Mouse (Mus musculus) hindbrain, embryonic 16.5 days (tissue): ENCODE results near the gene Tnpo2. TPM values are rescaled to one million over a fixed set of nuclear protein-coding genes. Genes with fewer than 3 reads are reported as not detected.
"Not testable (repeated sequence)": the region's sequence is repeated elsewhere in the genome, so short reads cannot be mapped to it uniquely, and the experiment has no call there.

Experiments
- ATAC-seq: fragments of 200-750 bp; cut with Nextera tagmentation; 2 replicates; pipeline ENCODE4 v1.8.0; 2017; ENCODE audit warnings: moderate TSS enrichment, moderate library complexity
- H3K27ac ChIP-seq: fragments of 300-500 bp; sonication (generic); 2 replicates; pipeline ENCODE4 v1.5.1; 2014; ENCODE audit warnings: low read depth, mild to moderate bottlenecking, control low read depth, low read length, moderate library complexity
- H3K27me3 ChIP-seq: fragments of 300-500 bp; sonication (generic); replicated peaks from 2 replicates; pipeline ENCODE4 v1.6.1; 2014; ENCODE audit warnings: low read length; ENCODE audit not compliant: control insufficient read depth, insufficient read depth
- H3K36me3 ChIP-seq: fragments of 300-500 bp; sonication (generic); 2 replicates; pipeline ENCODE4 v1.6.1; 2014; ENCODE audit warnings: mild to moderate bottlenecking, low read length, moderate library complexity, mixed read lengths; ENCODE audit not compliant: control insufficient read depth, insufficient read depth
- H3K4me1 ChIP-seq: fragments of 300-500 bp; sonication (generic); 2 replicates; pipeline ENCODE4 v1.6.1; 2014; ENCODE audit warnings: low read depth, low read length; ENCODE audit not compliant: control insufficient read depth, insufficient read depth
- H3K4me2 ChIP-seq: fragments of 300-500 bp; sonication (generic); 2 replicates; pipeline ENCODE4 v1.6.1; 2014; ENCODE audit warnings: mild to moderate bottlenecking, low read length, control low read depth, moderate library complexity
- H3K4me3 ChIP-seq: fragments of 300-500 bp; sonication (generic); 2 replicates; pipeline ENCODE4 v1.5.1; 2014; ENCODE audit warnings: mild to moderate bottlenecking, low read length, control low read depth, moderate library complexity
- H3K9ac ChIP-seq: fragments of 300-500 bp; sonication (generic); 2 replicates; pipeline ENCODE4 v1.6.1; 2014; ENCODE audit warnings: low read depth, mild to moderate bottlenecking, control low read depth, low read length, moderate library complexity
- H3K9me3 ChIP-seq: fragments of 300-500 bp; sonication (generic); 2 replicates; pipeline ENCODE4 v1.6.1; 2014; ENCODE audit warnings: mild to moderate bottlenecking, low read length, moderate library complexity; ENCODE audit not compliant: control insufficient read depth
- WGBS: fragments of 180-500 bp; shearing (Covaris S2); extraction: QIAGEN DNeasy Blood & Tissue Kit; methylation state at CpG from one replicate; pipeline ENCODE4 v1.1.7; 2014; 5-methylcytosine and 5-hydroxymethylcytosine counted together
- polyA plus RNA-seq: library from polyadenylated mRNA; unstranded; fragments of >200 nt; fragmentation: Nextera tagmentation; extraction: Ambion mirVana; gene quantifications from 2 replicates; pipeline ENCODE4 v1.2.1, GENCODE M21; 2015

Tnpo2 gene
- polyA plus RNA-seq, 1 experiment from 2014 or later: 62.7 TPM

DNA sequence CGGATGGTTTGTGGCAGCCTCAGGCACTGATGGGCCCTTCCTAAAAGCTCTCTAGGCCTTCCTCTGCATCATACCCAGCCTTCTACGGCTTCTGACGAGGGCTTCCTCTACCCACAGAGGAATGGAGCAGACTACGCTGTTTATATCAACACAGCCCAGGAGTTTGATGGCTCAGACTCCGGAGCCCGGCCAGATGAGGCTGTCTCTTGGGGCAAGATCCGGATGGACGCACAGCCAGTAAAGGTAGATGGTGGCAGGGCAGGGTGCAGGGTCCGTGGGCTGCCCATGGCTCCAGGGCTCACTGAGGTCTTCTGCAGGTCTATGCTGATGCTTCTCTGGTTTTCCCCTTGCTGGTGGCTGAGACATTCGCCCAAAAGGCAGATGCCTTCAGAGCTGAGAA lies 37.9 kb downstream of the Tnpo2 start:
- no peak overlapping the region for H3K4me2 ChIP-seq
- H3K9me3 ChIP-seq: no peaks in the 10 kb centered on the region
- peaks cover 19% of the 10 kb centered on the region for H3K4me1 ChIP-seq
- no peak for ATAC-seq
- WGBS: 92% methylated on average over 10 of the region's 10 CpGs
- H3K36me3 ChIP-seq: peaks cover 19% of the 10 kb centered on the region; the same call in 1 of the 2 replicates
- no peaks in the 10 kb centered on the region for H3K27me3 ChIP-seq
- no peak overlapping the region for H3K9ac ChIP-seq
- H3K27ac ChIP-seq: no peak overlapping the region
- no peak overlapping the region for H3K4me3 ChIP-seq

DNA sequence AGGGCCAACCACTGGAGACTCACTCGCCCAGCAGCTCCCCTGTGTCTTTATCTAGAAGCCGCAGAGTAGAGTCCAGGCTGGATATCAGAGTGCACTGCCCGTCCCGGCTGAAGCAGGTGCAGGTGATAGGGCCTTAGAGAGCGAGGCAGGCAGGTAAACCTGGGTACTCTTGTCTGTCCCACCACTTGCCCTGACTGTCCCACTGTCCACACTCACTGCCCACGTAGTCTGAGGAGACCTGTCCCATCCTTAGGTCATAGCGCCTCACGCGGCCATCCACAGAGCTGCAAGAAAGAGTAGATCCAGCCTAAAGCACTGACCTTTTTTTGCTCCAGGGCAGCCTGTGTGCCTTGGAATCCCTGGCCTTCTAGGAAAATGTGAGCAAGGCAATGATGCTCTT lies 39.3 kb downstream of the Tnpo2 start:
- WGBS: 75% methylated on average over 9 of the region's 9 CpGs
- H3K9me3 ChIP-seq: no peaks in the 10 kb centered on the region

DNA sequence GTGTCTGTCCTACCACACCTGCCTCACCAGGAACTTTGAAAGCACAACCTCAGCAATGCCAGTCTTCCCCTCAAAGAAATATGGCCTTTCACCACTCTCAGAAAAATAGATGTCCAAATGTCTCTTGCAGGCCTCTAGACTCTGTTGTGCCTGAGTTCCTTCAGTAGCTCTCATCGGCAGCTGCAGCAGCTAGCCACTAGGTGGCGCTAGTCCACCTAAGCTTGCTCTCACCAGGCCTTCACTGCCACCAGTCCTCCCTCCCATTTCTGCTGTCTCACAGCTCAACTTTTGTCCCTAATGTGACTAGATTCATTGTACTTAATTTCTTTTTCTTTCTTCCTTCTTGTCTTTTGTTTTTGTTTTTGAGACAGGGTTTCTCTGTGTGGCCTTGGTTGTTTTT lies 40.3 kb downstream of the Tnpo2 start:
- Histone ChIP-seq H3K36me3 (peaks cover 19% of the 10 kb centered on the region; the same call in 1 of the 2 replicates), H3K4me2 (no peak overlapping the region), H3K4me1 (peaks cover 25% of the 10 kb centered on the region), H3K9ac (no peak overlapping the region), H3K9me3 (no peaks in the 10 kb centered on the region), H3K27ac (no peak overlapping the region), H3K4me3 (no peak overlapping the region), H3K27me3 (no peaks in the 10 kb centered on the region)
- WGBS: 0% methylated on average over 2 of the region's 2 CpGs
- peak; percentile 25; the same call in 1 of the 2 replicates for ATAC-seq

More for the DNA sequence above, 39.3 kb downstream of the Tnpo2 start:
- Histone ChIP-seq H3K4me2 (no peak overlapping the region), H3K4me3 (no peak overlapping the region), H3K36me3 (peaks cover 19% of the 10 kb centered on the region; the same call in 1 of the 2 replicates), H3K27ac (no peak overlapping the region), H3K9ac (no peak overlapping the region), H3K4me1 (peaks cover 22% of the 10 kb centered on the region), H3K27me3 (no peaks in the 10 kb centered on the region)
- ATAC-seq: no peak

DNA sequence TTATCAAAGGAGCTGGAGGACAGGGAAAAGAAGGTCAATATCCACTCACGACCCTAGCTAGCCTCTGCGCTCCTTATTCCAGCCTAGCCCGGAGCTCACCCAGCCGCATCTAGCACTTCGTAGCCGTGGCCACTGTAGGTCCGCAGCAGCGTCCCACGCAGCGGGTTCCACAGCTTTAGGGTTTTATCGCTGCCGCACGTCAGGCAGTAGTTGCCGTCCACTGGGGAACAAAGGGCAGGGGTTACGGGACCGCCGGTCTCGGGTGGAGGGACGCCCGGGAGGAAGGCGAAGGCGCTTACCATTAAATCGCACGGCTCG lies 43.5 kb downstream of the Tnpo2 start:
- Histone ChIP-seq H3K4me2 (peak overlapping the region; percentile 95), H3K9ac (peak overlapping the region; percentile 88), H3K9me3 (no peaks in the 10 kb centered on the region), H3K27ac (peak overlapping the region; percentile 73), H3K36me3 (peaks cover 6% of the 10 kb centered on the region; the same call in 1 of the 2 replicates), H3K4me1 (peaks cover 24% of the 10 kb centered on the region), H3K27me3 (no peaks in the 10 kb centered on the region), H3K4me3 (peak overlapping the region; percentile 87)
- under 1% methylated on average over 25 of the region's 25 CpGs for WGBS
- no peak for ATAC-seq

DNA sequence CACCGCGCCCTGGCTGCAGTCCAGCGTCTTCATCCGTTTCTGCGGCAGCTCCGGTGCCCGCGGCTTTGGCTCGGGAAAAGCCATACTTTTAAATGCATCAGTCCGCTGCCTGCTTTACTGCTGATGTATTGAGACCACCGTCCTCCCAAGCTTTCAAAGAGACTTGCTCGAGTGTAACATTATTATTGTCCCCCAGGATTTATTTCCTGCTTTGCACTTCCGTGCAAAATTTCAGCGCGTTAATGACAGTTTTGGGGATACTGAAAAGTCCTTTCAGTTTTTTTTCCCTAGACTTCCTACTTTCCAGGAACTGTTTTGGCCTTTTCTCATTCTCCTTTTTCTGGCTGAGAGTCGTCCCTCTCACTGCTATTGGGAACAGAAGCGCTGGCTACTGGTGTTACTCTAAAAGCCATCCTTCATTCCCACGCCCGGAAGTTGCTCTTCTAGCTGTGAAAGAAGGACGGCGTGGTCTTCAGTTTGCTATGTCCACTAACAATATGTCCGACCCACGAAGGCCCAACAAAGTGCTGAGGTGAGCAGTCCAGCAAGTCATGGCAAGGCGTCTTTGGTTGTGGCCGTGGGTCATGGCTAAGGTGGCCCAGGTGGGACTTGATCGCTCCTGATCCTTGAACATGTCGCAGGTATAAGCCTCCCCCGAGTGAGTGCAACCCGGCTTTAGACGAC lies 44.0 kb downstream of the Tnpo2 start, which contains the start of gene Wdr83os:
Gene Wdr83os, plus strand, starts transcription at position 209 of the 684 bp plus-strand sequence.
- Histone ChIP-seq H3K27ac (peak within 1 kb of the TSS; percentile 73), H3K27me3 (no peaks in the 10 kb centered on the region), H3K4me2 (peak within 1 kb of the TSS; percentile 95), H3K4me1 (peaks cover 24% of the 10 kb centered on the region), H3K9me3 (no peaks in the 10 kb centered on the region), H3K36me3 (peaks cover under 1% of the 10 kb centered on the region; the same call in 1 of the 2 replicates), H3K9ac (peak within 1 kb of the TSS; percentile 88), H3K4me3 (peak within 1 kb of the TSS; percentile 87)
- WGBS: under 1% methylated on average over 30 of the region's 30 CpGs
- 0 out of 2 replicates have a peak, but pooled peaks have one; percentile 15 for ATAC-seq

DNA sequence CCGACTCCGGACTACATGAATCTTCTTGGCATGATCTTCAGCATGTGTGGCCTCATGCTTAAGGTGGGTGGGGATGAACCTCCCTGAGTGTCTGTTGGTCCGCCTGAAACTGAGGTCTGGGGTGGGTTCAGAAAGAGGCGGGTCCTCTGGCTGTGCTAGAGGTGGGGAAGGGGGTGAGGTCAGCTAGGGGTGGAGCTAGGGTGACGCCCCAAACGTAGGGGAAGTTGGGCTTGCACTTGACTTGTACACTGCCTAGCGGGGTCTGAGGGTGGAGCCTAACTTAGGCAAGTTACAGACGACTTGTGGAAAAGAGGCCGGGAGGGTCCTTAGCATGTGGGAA lies 44.5 kb downstream of the Tnpo2 start, which contains the start of gene Wdr83:
Gene Wdr83, minus strand, starts transcription at position 91 of the 340 bp plus-strand sequence.
- Histone ChIP-seq H3K27me3 (no peaks in the 10 kb centered on the region), H3K4me3 (peak within 1 kb of the TSS; percentile 87), H3K9ac (peak within 1 kb of the TSS; percentile 88), H3K4me1 (peaks cover 24% of the 10 kb centered on the region), H3K36me3 (no peaks in the 10 kb centered on the region), H3K27ac (peak within 1 kb of the TSS; percentile 73), H3K4me2 (peak within 1 kb of the TSS; percentile 95), H3K9me3 (no peaks in the 10 kb centered on the region)
- ATAC-seq: peak; percentile 44; the same call in 1 of the 2 replicates
- WGBS: 1% methylated on average over 9 of the region's 9 CpGs

DNA sequence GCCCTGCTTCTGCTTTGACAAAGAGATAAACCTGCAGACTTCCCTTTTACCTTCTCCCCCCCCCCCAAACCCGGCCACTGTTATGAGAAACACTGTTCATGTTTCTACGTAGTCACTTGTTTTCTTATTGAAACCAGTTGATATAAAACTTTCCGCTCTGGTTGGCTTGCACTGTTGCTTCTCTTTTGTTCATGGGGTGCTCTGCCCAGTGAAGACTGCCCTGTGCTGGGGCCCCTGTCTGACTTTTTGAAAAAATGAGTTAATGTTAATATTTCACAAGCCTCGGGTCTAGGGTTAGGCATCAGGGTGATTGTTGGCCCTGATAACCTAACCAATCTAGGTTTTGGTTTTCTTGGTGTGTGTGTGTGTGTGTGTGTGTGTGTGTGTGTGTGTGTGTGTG lies 45.5 kb downstream of the Tnpo2 start:
- H3K4me2 ChIP-seq, H3K4me3 ChIP-seq, H3K27me3 ChIP-seq, H3K27ac ChIP-seq, H3K9ac ChIP-seq, H3K9me3 ChIP-seq, ATAC-seq, H3K36me3 ChIP-seq: not testable (repeated sequence)
- H3K4me1 ChIP-seq: peaks cover 24% of the 10 kb centered on the region
- WGBS: 93% methylated on average over 4 of the region's 4 CpGs

DNA sequence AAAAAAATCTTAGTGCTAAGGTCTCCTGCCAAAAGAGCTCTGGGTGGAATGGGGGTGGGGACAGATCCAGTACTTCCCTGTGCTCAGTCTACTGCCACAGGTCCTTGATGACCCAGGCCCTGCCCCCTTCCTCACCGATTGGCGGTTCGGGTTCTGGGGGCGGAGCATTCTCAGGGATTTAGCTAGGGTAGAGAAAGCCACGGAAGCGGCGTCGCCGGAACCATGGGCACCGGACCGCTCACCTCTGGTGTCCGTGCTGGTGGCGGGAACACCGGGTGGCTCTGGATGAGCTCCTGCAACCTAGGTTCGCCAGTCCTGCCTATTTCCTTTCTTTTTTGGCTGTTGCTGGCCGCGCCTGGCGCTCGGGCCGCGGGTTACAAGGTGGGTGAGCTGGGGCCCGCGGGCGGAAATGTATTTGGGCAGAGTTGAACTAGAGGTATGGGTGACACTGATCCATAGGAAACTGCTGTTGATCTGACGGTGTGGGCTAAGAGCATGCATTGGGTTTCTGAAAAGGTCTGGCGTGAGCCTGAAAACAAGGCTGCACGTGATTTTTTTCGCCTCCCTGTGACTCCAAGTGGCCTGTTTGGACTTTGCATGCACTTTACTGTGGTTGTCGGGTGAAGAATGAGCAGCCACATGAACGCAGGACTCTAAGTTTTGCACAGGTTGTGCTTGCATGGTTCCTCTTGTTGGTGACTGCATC lies 46.5 kb downstream of the Tnpo2 start, which contains the start of gene Man2b1:
Gene Man2b1, plus strand, starts transcription at position 163 of the 706 bp plus-strand sequence.
- Histone ChIP-seq H3K9me3 (no peaks in the 10 kb centered on the region), H3K27ac (no peak within 1 kb of the TSS), H3K9ac (peak within 1 kb of the TSS; percentile 53), H3K36me3 (0 out of 2 replicates have a peak, but pooled peaks cover 2% of the 10 kb centered on the region), H3K4me3 (peak within 1 kb of the TSS; percentile 54), H3K27me3 (no peaks in the 10 kb centered on the region), H3K4me2 (peak within 1 kb of the TSS; percentile 61), H3K4me1 (peaks cover 24% of the 10 kb centered on the region)
- 1% methylated on average over 28 of the region's 30 CpGs for WGBS
- ATAC-seq: peak; percentile 90

DNA sequence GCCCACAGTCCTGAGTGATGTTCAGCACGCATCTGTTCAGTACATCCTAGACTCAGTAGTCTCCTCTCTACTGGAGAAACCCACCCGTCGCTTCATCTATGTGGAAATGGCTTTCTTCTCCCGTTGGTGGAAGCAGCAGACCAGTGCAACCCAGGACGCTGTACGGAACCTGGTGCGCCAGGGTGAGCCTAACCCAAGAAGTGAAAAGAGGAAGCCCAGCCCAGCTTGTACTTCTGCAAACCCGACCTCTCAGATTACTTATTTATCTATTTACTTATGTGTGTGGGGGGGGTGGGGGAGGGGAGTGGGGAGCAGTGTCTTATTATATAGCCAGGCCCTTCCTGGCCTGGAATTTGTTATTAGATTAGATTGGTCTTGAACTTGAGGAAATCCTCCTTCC lies 47.9 kb downstream of the Tnpo2 start:
- 86% methylated on average over 8 of the region's 8 CpGs for WGBS
- Histone ChIP-seq H3K27ac (no peak overlapping the region), H3K4me2 (no peak overlapping the region), H3K9ac (no peak overlapping the region), H3K36me3 (peaks cover 2% of the 10 kb centered on the region; the same call in 1 of the 2 replicates), H3K27me3 (no peaks in the 10 kb centered on the region), H3K4me3 (no peak overlapping the region), H3K4me1 (peaks cover 20% of the 10 kb centered on the region), H3K9me3 (no peaks in the 10 kb centered on the region)
- no peak for ATAC-seq
